Mouse (Mus musculus) hindbrain, embryonic 11.5 days (tissue): ENCODE results near the gene Mpig6b. TPM values are rescaled to one million over a fixed set of nuclear protein-coding genes. Genes with fewer than 3 reads are reported as not detected.

Source experiments
- ATAC-seq: fragments of 200-750 bp; cut with Nextera tagmentation; 2 replicates; pipeline ENCODE4 v1.8.0; 2017; ENCODE audit warnings: mild to moderate bottlenecking, moderate TSS enrichment, moderate library complexity; ENCODE audit not compliant: low FRiP score
- DNase-seq: peaks from one replicate; pipeline ENCODE4 v3.0.0-alpha.2; 2015; ENCODE audit warnings: low spot score
- H3K27ac ChIP-seq: fragments of 300-500 bp; sonication (generic); 2 replicates; pipeline ENCODE4 v1.5.1; 2014; ENCODE audit warnings: mild to moderate bottlenecking, low read depth, low read length
- H3K27me3 ChIP-seq: fragments of 300-500 bp; sonication (generic); 2 replicates; pipeline ENCODE4 v1.6.1; 2014; ENCODE audit warnings: mild to moderate bottlenecking, low read length, moderate library complexity, mixed read lengths; ENCODE audit not compliant: control insufficient read depth, insufficient read depth
- H3K36me3 ChIP-seq: fragments of 300-500 bp; sonication (generic); 2 replicates; pipeline ENCODE4 v1.6.1; 2014; ENCODE audit warnings: mild to moderate bottlenecking, low read length, moderate library complexity, mixed read lengths; ENCODE audit not compliant: control insufficient read depth, insufficient read depth
- H3K4me1 ChIP-seq: fragments of 300-500 bp; sonication (generic); replicated peaks from 2 replicates; pipeline ENCODE4 v1.6.1; 2014; ENCODE audit warnings: low read length, mixed read lengths; ENCODE audit not compliant: control insufficient read depth, insufficient read depth
- H3K4me2 ChIP-seq: fragments of 300-500 bp; sonication (generic); replicated peaks from 2 replicates; pipeline ENCODE4 v1.6.1; 2014; ENCODE audit warnings: mild to moderate bottlenecking, low read depth, low read length
- H3K4me3 ChIP-seq: fragments of 300-500 bp; sonication (generic); 2 replicates; pipeline ENCODE4 v1.5.1; 2014; ENCODE audit warnings: low read depth, low read length
- H3K9ac ChIP-seq: fragments of 300-500 bp; sonication (generic); 2 replicates; pipeline ENCODE4 v1.6.1; 2014; ENCODE audit warnings: low read depth, low read length
- H3K9me3 ChIP-seq: fragments of 300-500 bp; sonication (generic); 2 replicates; pipeline ENCODE4 v1.6.1; 2016; ENCODE audit warnings: low read length; ENCODE audit not compliant: control insufficient read depth
- WGBS: fragments of 180-500 bp; shearing (Covaris S2); extraction: QIAGEN DNeasy Blood & Tissue Kit; methylation state at CpG from one replicate; pipeline ENCODE4 v1.1.7; 2014; 5-methylcytosine and 5-hydroxymethylcytosine counted together
- polyA plus RNA-seq: library from polyadenylated mRNA; unstranded; fragments of >200 nt; fragmentation: Nextera tagmentation; extraction: Ambion mirVana; gene quantifications from 2 replicates; pipeline ENCODE4 v1.2.1, GENCODE M21; 2014

The Mpig6b gene
- polyA plus RNA-seq, 1 experiment from 2014 or later = 1.1 TPM

GRCm38 (mm10) chr17:35090166-35090932, 24.4 kb upstream of the Mpig6b start:
- H3K4me1 ChIP-seq = peaks cover 7% of the 10 kb centered on the region; the same call in 1 of the 2 replicates
- ATAC-seq = no peak
- peak overlapping the region; percentile 54 for H3K4me3 ChIP-seq
- WGBS = 76% methylated on average over 8 of the region's 8 CpGs
- peak overlapping the region; percentile 47 for H3K4me2 ChIP-seq
- H3K36me3 ChIP-seq = 0 out of 2 replicates have a peak, but pooled peaks cover 6% of the 10 kb centered on the region
- no peak for DNase-seq
- no peak overlapping the region for H3K27ac ChIP-seq
- H3K9ac ChIP-seq = peak overlapping the region; percentile 83
- no peaks in the 10 kb centered on the region for H3K27me3 ChIP-seq
- H3K9me3 ChIP-seq = no peaks in the 10 kb centered on the region

GRCm38 (mm10) chr17:35088825-35089644, 23.1 kb upstream of the Mpig6b start, which contains the start of gene Abhd16a:
TSS of gene Abhd16a (plus strand) at chr17:35089263.
- Histone ChIP-seq H3K27ac (peak within 1 kb of the TSS; percentile 95), H3K4me1 (peaks cover 7% of the 10 kb centered on the region; the same call in 1 of the 2 replicates), H3K27me3 (no peaks in the 10 kb centered on the region), H3K9ac (peak within 1 kb of the TSS; percentile 83), H3K4me2 (peak within 1 kb of the TSS; percentile 47), H3K36me3 (0 out of 2 replicates have a peak, but pooled peaks cover 6% of the 10 kb centered on the region), H3K4me3 (peak within 1 kb of the TSS; percentile 54), H3K9me3 (no peaks in the 10 kb centered on the region)
- peak; percentile 98 for ATAC-seq
- peak; percentile 96 for DNase-seq
- 3% methylated on average over 61 of the region's 67 CpGs for WGBS

DNA sequence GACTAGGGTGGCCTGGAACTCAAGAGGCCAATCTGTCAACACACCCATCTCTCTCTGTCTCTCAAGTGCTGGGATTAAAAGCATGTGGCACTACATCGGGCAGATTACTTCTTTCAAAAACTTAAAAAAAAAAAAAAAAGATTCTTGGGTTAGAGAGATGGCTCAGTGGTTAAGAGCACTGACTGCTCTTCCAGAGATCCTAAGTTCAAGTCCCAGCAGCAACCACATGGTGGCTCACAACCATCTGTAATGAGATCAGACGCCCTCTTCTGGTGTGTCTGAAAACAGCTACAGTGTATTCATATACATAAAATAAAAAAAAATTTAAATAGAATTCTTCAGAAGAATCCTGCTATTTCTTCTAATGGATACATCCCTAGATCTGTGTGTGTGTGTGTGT, 22.2 kb upstream of the Mpig6b start:
- H3K9me3 ChIP-seq = no peaks in the 10 kb centered on the region
- H3K4me2 ChIP-seq = no peak overlapping the region
- H3K27ac ChIP-seq = no peak overlapping the region
- WGBS = 64% methylated on average over 2 of the region's 2 CpGs
- H3K36me3 ChIP-seq = 0 out of 2 replicates have a peak, but pooled peaks cover 6% of the 10 kb centered on the region
- no peak for DNase-seq
- no peak overlapping the region for H3K4me3 ChIP-seq
- ATAC-seq = no peak
- H3K27me3 ChIP-seq = no peaks in the 10 kb centered on the region
- H3K4me1 ChIP-seq = peaks cover 7% of the 10 kb centered on the region; the same call in 1 of the 2 replicates
- H3K9ac ChIP-seq = no peak overlapping the region

GRCm38 (mm10) chr17:35085208-35085865, 19.4 kb upstream of the Mpig6b start, which contains the start of gene Ly6g6f:
TSS of gene Ly6g6f (minus strand) at chr17:35085610.
- ATAC-seq (no peak), DNase-seq (no peak)
- H3K4me2 ChIP-seq = no peak within 1 kb of the TSS
- no peaks in the 10 kb centered on the region for H3K9me3 ChIP-seq
- H3K27me3 ChIP-seq = no peaks in the 10 kb centered on the region
- H3K9ac ChIP-seq = no peak within 1 kb of the TSS
- H3K27ac ChIP-seq = no peak within 1 kb of the TSS
- peaks cover 4% of the 10 kb centered on the region; the same call in 1 of the 2 replicates for H3K4me1 ChIP-seq
- H3K36me3 ChIP-seq = no peaks in the 10 kb centered on the region
- 83% methylated on average over 7 of the region's 7 CpGs for WGBS
- H3K4me3 ChIP-seq = no peak within 1 kb of the TSS

GRCm38 (mm10) chr17:35083929-35084497, 18.0 kb upstream of the Mpig6b start:
- no peak overlapping the region for H3K4me2 ChIP-seq
- WGBS = 86% methylated on average over 3 of the region's 3 CpGs
- no peak overlapping the region for H3K4me3 ChIP-seq
- H3K36me3 ChIP-seq = no peaks in the 10 kb centered on the region
- no peaks in the 10 kb centered on the region for H3K27me3 ChIP-seq
- H3K4me1 ChIP-seq = no peaks in the 10 kb centered on the region
- H3K9ac ChIP-seq = no peak overlapping the region
- DNase-seq (no peak), ATAC-seq (no peak)
- H3K9me3 ChIP-seq = no peaks in the 10 kb centered on the region
- H3K27ac ChIP-seq = no peak overlapping the region

DNA sequence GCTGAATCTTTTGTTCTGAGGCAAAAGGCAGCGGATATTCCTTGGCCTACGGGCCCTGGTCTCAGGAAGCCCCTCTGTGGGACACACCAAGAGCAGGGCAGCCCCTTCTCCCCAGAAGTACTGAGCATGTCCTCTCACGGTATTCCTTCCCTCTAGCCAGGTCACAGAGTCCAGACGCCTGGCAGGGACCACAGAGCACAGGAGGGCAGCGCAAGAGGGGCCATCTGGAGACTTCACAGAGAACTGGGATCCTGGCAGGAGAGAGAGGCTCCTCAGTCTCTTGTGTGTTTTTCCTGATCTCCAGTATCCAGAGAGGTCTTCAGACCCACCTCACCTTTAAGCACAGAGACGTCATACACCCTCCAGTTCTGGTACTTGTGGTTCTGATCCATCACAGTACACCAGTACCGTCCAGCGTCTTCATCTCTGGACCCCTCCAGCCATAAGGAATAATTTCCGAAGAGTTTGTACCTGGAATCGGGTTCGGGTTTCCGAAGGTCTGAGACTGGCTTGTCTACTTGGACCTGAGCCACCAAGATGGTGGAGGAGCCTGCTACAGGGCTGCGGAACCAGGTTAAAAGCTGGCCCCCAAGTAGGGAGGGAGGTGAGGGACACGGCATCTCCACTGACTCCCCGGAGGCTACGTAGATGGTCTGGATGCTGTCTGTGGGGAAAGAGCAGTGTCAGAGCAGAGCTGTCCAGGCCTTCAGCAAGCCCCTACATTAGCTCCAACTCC, 17.0 kb upstream of the Mpig6b start:
- Histone ChIP-seq H3K27ac (no peak overlapping the region), H3K36me3 (no peaks in the 10 kb centered on the region), H3K9ac (no peak overlapping the region), H3K4me1 (0 out of 2 replicates have a peak, but pooled peaks cover 2% of the 10 kb centered on the region), H3K4me3 (no peak overlapping the region), H3K4me2 (no peak overlapping the region), H3K27me3 (no peaks in the 10 kb centered on the region), H3K9me3 (no peaks in the 10 kb centered on the region)
- no peak for DNase-seq
- ATAC-seq = no peak
- WGBS = 86% methylated on average over 16 of the region's 16 CpGs

DNA sequence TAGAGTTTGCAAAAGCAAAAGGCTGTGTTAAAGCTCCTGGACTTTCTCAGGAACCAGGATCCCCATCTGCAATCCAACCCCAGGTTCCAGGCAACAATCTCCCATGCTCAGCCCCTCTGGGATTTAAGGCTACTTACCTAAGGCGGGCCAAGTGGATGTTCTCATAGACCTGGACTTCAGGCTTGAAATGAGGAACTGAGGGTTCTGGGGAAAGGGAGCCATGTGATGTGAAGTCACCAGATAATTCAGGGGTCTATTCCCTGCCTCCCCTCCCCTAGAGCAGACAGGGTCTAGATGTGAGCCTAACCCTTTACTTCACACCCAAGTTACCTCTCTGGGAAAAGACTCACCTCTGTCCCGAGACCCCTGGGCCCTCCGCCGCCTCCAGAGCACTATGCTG, 14.7 kb upstream of the Mpig6b start:
- no peak for DNase-seq
- Histone ChIP-seq H3K27me3 (no peaks in the 10 kb centered on the region), H3K4me1 (0 out of 2 replicates have a peak, but pooled peaks cover 7% of the 10 kb centered on the region), H3K27ac (no peak overlapping the region), H3K36me3 (no peaks in the 10 kb centered on the region), H3K9me3 (no peaks in the 10 kb centered on the region), H3K4me3 (no peak overlapping the region), H3K4me2 (no peak overlapping the region), H3K9ac (no peak overlapping the region)
- WGBS = 62% methylated on average over 4 of the region's 4 CpGs
- ATAC-seq = no peak
